13 mouse cellular contexts compared by ENCODE assay signal in the genomic region with DNA sequence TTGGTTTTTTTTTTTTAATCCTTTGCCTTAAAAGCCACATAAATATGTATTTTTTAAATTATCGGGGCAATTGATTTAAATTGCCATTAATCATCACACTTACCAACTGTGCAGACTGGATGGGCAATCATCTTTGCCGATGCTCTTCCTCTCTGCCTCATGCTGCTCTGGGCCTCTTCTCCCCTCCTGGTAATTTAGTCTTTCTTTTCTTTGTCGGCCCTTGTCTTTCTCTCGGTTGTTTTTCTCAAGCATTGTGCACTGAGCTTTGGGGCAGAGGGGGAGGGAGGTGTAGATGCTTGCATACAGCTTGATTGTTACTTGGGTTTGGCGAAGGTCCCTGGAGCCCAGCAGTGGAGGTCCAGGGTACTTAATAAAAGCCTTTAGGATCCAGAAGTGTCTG.
"Had no signal": no experiment of that assay in that cellular context is flagged by ENCODE, and none has a peak within 500 bp of the region (broad histone marks: within the 10 kb centered on the region; RNA-seq: fewer than 3 reads in every experiment).

No protein-coding gene starts in this region.

- H3K4me1 ChIP-seq: liver, embryonic 13.5 days; lung, embryonic 15.5 days had no signal

- H3K9ac ChIP-seq: limb, embryonic 12.5 days; liver, embryonic 13.5 days; liver, postnatal 0 days; lung, embryonic 15.5 days; neural tube, embryonic 15.5 days had no signal

- ATAC-seq: liver, postnatal 0 days had no signal

- H3K36me3 ChIP-seq: limb, embryonic 12.5 days; liver, embryonic 13.5 days; lung, embryonic 15.5 days; neural tube, embryonic 15.5 days had no signal

- H3K4me2 ChIP-seq: limb, embryonic 12.5 days; liver, embryonic 13.5 days; lung, embryonic 15.5 days; neural tube, embryonic 15.5 days had no signal

- H3K9me3 ChIP-seq: limb, embryonic 12.5 days; liver, embryonic 13.5 days; lung, embryonic 15.5 days; neural tube, embryonic 15.5 days had no signal

- H3K27ac ChIP-seq: left cerebral cortex, adult 2 months; limb, embryonic 12.5 days; liver, embryonic 13.5 days; lung, embryonic 15.5 days; neural tube, embryonic 15.5 days had no signal

- H3K27me3 ChIP-seq: liver, embryonic 13.5 days; lung, embryonic 15.5 days had no signal

- DNase-seq: kidney, postnatal 25 days; liver; liver, embryonic 13.5 days; liver, postnatal 0 days; lung, postnatal 14 days; midbrain, embryonic 14.5 days; right cerebral cortex, adult 18-20 months; right cerebral cortex, postnatal 25 days; thymus, postnatal 4 days had no signal

- H3K4me3 ChIP-seq: left cerebral cortex, adult 2 months; limb, embryonic 12.5 days; liver, embryonic 13.5 days; lung, embryonic 15.5 days; neural tube, embryonic 15.5 days had no signal
